Mouse (Mus musculus): ENCODE results near the gene Kcnj12. TPM values are rescaled to one million over a fixed set of nuclear protein-coding genes. Genes with fewer than 3 reads are reported as not detected.
A peak's percentile ranks its signal among the peaks of the same experiment; 100 is the strongest.

Gene Kcnj12
- polyA plus RNA-seq, 1 experiment from 2014 or later: 4.2 TPM

DNA sequence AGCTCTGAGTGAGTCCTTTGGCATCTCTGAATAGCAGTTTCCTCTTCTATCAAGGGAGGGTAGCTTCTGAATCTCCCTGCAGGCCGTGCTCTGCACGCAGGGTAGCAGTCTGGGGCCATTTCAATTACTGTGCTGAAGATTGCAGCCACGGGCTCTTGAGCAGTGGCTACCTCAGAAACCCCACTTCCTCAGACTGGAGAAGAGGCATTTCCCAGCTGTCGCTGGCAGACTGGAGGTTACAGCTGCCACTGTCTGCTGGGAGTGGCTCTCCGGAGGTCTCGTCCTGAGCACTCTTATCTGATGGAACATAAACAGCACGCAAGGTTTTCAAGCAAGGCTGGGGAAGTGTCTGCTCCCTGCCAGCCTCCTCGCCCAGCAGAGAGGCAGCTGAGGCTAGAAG, 20.2 kb downstream of the Kcnj12 start:
- no peak for ATAC-seq
- WGBS: 23% methylated on average over 8 of the region's 8 CpGs
- H3K4me2 ChIP-seq (ENCODE audit: low read length): no peak overlapping the region

DNA sequence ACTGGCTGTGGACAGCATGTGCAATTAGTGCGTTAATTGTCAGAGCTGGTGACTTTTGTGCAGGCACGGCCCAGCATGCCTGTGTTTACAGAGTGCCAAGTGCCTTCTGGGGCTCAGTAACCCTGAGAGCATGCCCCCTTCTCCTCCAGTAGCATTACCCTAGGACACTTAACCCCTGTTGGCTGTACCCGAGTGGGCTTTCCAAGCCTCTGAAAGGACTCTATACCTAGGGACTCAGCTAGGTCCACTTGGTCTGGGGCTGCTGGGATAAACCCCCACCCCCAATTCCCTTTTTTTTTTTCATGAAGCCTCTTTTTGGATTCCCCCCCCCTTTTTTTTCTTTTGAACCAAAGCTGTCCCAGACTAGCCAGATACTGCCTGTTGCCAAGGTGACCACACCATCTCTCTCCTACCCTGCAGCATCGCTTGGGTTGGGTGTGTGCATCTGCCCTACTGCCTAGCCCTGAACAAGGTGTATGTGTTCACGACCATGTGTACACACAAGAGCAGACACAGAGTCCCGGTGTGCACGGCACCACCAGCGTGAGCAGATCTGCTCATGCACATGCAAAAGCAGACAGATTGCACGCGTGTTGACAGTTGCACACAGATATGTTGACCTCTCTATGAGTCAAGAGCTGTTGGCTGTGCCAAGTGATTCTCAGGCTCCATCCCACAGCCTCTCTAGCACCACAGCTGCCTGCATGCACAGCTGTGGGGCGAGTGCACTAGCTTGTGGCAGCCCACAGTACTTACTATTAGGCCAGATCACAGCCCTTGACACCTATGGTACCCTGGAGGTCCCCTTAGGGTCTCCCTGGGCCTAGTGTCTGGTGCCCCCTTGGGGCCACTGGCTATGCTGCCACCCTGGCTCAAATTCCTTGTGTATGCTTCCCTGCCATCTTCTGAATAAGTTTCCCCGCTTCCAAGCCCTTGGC, 21.0 kb downstream of the Kcnj12 start:
- Histone ChIP-seq H3K36me3 (ENCODE audit: control insufficient read depth, insufficient read depth, low read length) (no peaks in the 10 kb centered on the region), H3K27me3 (replicated peaks; ENCODE audit: control insufficient read depth, insufficient read depth, low read length) (no peaks in the 10 kb centered on the region), H3K27ac (ENCODE audit: low read depth, low read length) (no peak overlapping the region), H3K9ac (ENCODE audit: low read depth, low read length) (no peak overlapping the region), H3K4me3 (ENCODE audit: low read length) (no peak overlapping the region), H3K4me2 (ENCODE audit: low read length) (no peak overlapping the region), H3K4me1 (ENCODE audit: control insufficient read depth, insufficient read depth, low read depth, low read length) (peaks cover 12% of the 10 kb centered on the region), H3K9me3 (ENCODE audit: control insufficient read depth, low read length) (no peaks in the 10 kb centered on the region)
- ATAC-seq: no peak
- WGBS: 71% methylated on average over 12 of the region's 12 CpGs

More for the DNA sequence above, 20.2 kb downstream of the Kcnj12 start:
- H3K9me3 ChIP-seq (ENCODE audit: control insufficient read depth, low read length): no peaks in the 10 kb centered on the region
- no peak overlapping the region for H3K4me3 ChIP-seq (ENCODE audit: low read length)
- H3K27me3 ChIP-seq (replicated peaks; ENCODE audit: control insufficient read depth, insufficient read depth, low read length): no peaks in the 10 kb centered on the region
- H3K36me3 ChIP-seq (ENCODE audit: control insufficient read depth, insufficient read depth, low read length): no peaks in the 10 kb centered on the region
- H3K4me1 ChIP-seq (ENCODE audit: control insufficient read depth, insufficient read depth, low read depth, low read length): peaks cover 12% of the 10 kb centered on the region
- H3K9ac ChIP-seq (ENCODE audit: low read depth, low read length): no peak overlapping the region
- H3K27ac ChIP-seq (ENCODE audit: low read depth, low read length): no peak overlapping the region

DNA sequence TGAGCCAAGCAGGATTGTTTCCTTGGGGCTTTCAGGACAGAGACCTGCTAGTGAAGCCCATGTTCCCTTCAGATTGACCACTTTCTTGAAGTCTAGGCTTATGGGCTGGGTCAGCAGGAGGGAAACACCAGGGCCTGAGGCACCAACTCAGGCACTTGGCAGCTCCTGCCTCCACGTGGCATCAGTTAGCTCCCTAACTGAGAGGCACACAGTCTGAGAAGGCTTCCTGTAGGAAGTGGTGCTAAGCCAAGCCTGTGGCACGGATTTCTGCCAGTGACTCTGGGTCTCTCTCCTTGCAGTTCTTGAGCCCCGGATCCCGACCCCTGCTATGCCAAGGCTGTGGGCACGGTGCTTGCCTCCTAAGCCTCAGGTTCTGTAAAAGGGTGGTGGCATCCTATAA, 22.4 kb downstream of the Kcnj12 start:
- Histone ChIP-seq H3K27me3 (replicated peaks; ENCODE audit: control insufficient read depth, insufficient read depth, low read length) (no peaks in the 10 kb centered on the region), H3K4me1 (ENCODE audit: control insufficient read depth, insufficient read depth, low read depth, low read length) (peaks cover 12% of the 10 kb centered on the region), H3K9me3 (ENCODE audit: control insufficient read depth, low read length) (no peaks in the 10 kb centered on the region), H3K36me3 (ENCODE audit: control insufficient read depth, insufficient read depth, low read length) (no peaks in the 10 kb centered on the region), H3K27ac (ENCODE audit: low read depth, low read length) (no peak overlapping the region), H3K9ac (ENCODE audit: low read depth, low read length) (no peak overlapping the region), H3K4me2 (ENCODE audit: low read length) (no peak overlapping the region), H3K4me3 (ENCODE audit: low read length) (no peak overlapping the region)
- WGBS: 81% methylated on average over 5 of the region's 5 CpGs
- ATAC-seq: no peak

DNA sequence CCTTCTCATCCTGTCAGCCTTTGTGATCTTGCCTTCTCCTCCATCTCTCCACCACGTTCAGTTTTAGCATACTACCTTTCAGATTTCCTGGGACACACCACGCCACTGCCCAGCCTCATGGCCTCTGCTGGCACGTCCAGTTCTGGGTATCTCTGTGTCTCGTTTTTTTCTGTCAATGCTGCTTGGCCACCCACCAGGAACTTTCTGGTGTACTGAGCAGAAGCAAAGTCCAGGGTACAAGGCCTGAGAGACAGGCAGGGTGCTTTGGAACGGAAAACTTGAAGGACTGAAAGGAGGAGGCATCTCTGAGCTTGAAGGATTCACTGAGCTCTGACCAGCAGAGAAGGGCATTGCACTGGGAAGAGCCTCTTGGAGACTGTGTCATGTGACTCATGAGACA, 25.1 kb downstream of the Kcnj12 start:
- H3K9me3 ChIP-seq (ENCODE audit: control insufficient read depth, low read length): no peaks in the 10 kb centered on the region
- H3K27me3 ChIP-seq (replicated peaks; ENCODE audit: control insufficient read depth, insufficient read depth, low read length): no peaks in the 10 kb centered on the region
- H3K36me3 ChIP-seq (ENCODE audit: control insufficient read depth, insufficient read depth, low read length): no peaks in the 10 kb centered on the region
- WGBS: 79% methylated on average over 5 of the region's 5 CpGs
- no peak for ATAC-seq
- H3K4me2 ChIP-seq (ENCODE audit: low read length): no peak overlapping the region
- H3K9ac ChIP-seq (ENCODE audit: low read depth, low read length): no peak overlapping the region
- H3K4me1 ChIP-seq (ENCODE audit: control insufficient read depth, insufficient read depth, low read depth, low read length): peaks cover 11% of the 10 kb centered on the region
- no peak overlapping the region for H3K4me3 ChIP-seq (ENCODE audit: low read length)
- H3K27ac ChIP-seq (ENCODE audit: low read depth, low read length): no peak overlapping the region

DNA sequence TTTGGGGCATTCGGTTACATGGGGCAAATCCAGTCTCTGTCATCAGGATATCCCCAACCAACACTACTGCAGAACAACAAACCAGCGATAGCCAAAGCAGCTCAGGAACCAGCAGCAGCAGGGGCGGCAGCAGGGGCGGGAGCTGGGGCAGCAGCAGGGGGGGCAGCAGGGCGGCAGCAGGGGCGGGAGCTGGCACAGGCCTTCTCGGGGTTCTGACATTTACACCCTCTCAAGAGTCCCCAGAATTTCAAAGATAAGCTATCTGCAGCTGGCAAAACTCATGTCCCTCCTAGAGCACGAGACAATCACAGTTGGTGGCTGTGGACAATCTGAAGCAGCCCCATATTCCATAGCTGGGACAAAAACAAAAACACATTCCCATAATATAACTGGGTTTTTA, 28.8 kb downstream of the Kcnj12 start:
- ATAC-seq: no peak
- H3K9ac ChIP-seq (ENCODE audit: low read depth, low read length): no peak overlapping the region
- H3K27ac ChIP-seq (ENCODE audit: low read depth, low read length): no peak overlapping the region
- no peak overlapping the region for H3K4me2 ChIP-seq (ENCODE audit: low read length)
- WGBS: 58% methylated on average over 8 of the region's 8 CpGs
- no peaks in the 10 kb centered on the region for H3K27me3 ChIP-seq (replicated peaks; ENCODE audit: control insufficient read depth, insufficient read depth, low read length)
- H3K4me3 ChIP-seq (ENCODE audit: low read length): no peak overlapping the region
- H3K36me3 ChIP-seq (ENCODE audit: control insufficient read depth, insufficient read depth, low read length): no peaks in the 10 kb centered on the region
- H3K9me3 ChIP-seq (ENCODE audit: control insufficient read depth, low read length): no peaks in the 10 kb centered on the region
- H3K4me1 ChIP-seq (ENCODE audit: control insufficient read depth, insufficient read depth, low read depth, low read length): no peaks in the 10 kb centered on the region

DNA sequence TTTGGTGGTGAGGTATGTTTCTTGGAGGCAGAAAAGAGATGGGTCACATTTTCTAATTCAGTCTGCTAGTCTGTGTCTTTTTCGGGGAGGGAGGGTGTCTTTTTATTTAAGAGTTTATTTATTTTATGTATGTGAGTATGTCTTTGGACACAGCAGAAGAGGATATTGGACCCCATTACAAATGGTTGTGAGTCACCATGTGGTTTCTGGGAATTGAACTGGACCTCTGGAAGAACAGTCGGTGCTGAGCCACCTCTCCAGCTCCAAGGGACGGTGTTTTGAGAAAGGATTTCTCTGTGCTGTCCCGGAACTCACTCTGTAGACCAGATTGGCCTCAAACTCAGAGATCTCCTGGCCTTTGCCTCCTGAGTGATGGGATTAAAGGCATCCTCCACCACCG, 34.5 kb downstream of the Kcnj12 start:
- H3K9me3 ChIP-seq (ENCODE audit: control insufficient read depth, low read length): no peaks in the 10 kb centered on the region
- H3K27me3 ChIP-seq (replicated peaks; ENCODE audit: control insufficient read depth, insufficient read depth, low read length): no peaks in the 10 kb centered on the region
- WGBS: 85% methylated on average over 5 of the region's 5 CpGs
- no peak for ATAC-seq
- H3K4me1 ChIP-seq (ENCODE audit: control insufficient read depth, insufficient read depth, low read depth, low read length): no peaks in the 10 kb centered on the region
- H3K4me3 ChIP-seq (ENCODE audit: low read length): no peak overlapping the region
- no peaks in the 10 kb centered on the region for H3K36me3 ChIP-seq (ENCODE audit: control insufficient read depth, insufficient read depth, low read length)
- H3K9ac ChIP-seq (ENCODE audit: low read depth, low read length): no peak overlapping the region
- no peak overlapping the region for H3K27ac ChIP-seq (ENCODE audit: low read depth, low read length)
- H3K4me2 ChIP-seq (ENCODE audit: low read length): no peak overlapping the region

DNA sequence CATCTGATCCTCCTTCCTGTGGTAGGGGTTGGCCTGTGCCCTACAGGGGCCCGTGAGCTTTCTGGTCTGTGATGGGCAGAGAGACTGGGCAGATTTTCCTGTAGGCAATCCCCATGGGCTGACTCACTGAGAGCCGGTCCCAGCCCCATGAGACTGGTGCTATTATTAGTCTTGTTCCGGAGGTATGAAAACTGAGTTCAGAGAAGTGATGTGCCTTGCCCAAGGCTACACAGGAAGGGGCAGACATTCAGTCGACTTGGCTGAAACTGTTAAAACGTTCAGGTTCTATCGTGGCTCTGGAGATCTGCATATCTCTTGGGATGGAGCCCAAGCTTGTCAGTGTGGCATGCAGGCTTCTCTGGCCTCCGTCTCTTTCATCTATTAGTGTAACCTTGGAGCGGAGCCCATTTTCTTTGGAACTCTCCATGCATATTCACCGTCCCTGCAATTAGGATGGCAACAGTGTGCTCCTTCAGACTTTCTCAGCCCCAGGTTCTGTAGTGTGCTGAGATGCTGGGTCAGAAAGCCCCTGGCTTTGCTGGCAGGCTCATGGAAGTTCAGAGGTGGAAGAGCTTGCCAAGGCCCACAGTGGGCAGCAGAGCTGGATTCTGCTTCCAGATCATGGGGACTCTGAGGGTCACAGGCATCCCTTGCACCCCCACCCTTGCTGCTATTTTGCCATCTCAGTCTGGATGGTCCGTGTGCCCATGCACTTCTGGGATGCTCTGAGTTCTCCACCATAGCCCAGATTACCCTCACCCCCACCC, 37.5 kb downstream of the Kcnj12 start:
- Histone ChIP-seq H3K4me3 (ENCODE audit: low read length) (no peak overlapping the region), H3K36me3 (ENCODE audit: control insufficient read depth, insufficient read depth, low read length) (no peaks in the 10 kb centered on the region), H3K4me2 (ENCODE audit: low read length) (no peak overlapping the region), H3K9ac (ENCODE audit: low read depth, low read length) (no peak overlapping the region), H3K27ac (ENCODE audit: low read depth, low read length) (no peak overlapping the region), H3K27me3 (replicated peaks; ENCODE audit: control insufficient read depth, insufficient read depth, low read length) (no peaks in the 10 kb centered on the region), H3K9me3 (ENCODE audit: control insufficient read depth, low read length) (no peaks in the 10 kb centered on the region), H3K4me1 (ENCODE audit: control insufficient read depth, insufficient read depth, low read depth, low read length) (no peaks in the 10 kb centered on the region)
- WGBS: 53% methylated on average over 10 of the region's 10 CpGs
- 0 out of 2 replicates have a peak, but pooled peaks have one; percentile 45 for ATAC-seq

DNA sequence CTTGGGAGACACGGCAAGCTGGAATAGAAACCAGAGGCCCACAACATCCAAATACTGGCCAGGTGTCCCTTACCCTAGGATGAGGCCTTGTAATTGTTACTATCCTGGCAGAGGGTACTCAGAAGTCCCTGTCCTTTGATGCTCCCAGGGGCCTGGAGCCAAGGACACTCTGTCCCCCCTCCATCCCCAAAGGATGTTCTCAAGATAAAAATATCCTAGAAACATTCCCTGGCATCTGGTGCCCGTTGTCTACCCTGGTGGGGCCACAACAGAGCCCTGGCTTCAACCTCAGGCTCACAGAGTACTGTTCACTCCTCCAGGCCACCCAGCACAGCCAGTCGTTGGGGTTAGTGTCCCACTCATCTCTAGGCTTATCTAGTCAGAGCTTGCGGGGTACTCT, 38.3 kb downstream of the Kcnj12 start:
- no peak for ATAC-seq
- H3K9me3 ChIP-seq (ENCODE audit: control insufficient read depth, low read length): no peaks in the 10 kb centered on the region
- no peaks in the 10 kb centered on the region for H3K27me3 ChIP-seq (replicated peaks; ENCODE audit: control insufficient read depth, insufficient read depth, low read length)
- 87% methylated on average over 4 of the region's 4 CpGs for WGBS
- no peak overlapping the region for H3K9ac ChIP-seq (ENCODE audit: low read depth, low read length)
- H3K4me2 ChIP-seq (ENCODE audit: low read length): no peak overlapping the region
- no peaks in the 10 kb centered on the region for H3K4me1 ChIP-seq (ENCODE audit: control insufficient read depth, insufficient read depth, low read depth, low read length)
- no peaks in the 10 kb centered on the region for H3K36me3 ChIP-seq (ENCODE audit: control insufficient read depth, insufficient read depth, low read length)
- no peak overlapping the region for H3K4me3 ChIP-seq (ENCODE audit: low read length)
- no peak overlapping the region for H3K27ac ChIP-seq (ENCODE audit: low read depth, low read length)
